ENCODE assay signal across 8 mouse cellular contexts in genomic region chr7:44360792-44361301, GRCm38 (mm10). TPM values are rescaled to one million over a fixed set of nuclear protein-coding genes. Genes with fewer than 3 reads are reported as not detected.
DNase-seq lines count a peak whose midpoint lies in the region; ATAC-seq lines count a peak whose summit lies in the region.

No protein-coding gene starts in this region.

- H3K27ac ChIP-seq in embryonic facial prominence, embryonic 13.5 days, result no peak overlapping the region
- H3K27ac ChIP-seq in limb, embryonic 12.5 days, result no peak overlapping the region
- H3K27ac ChIP-seq in stomach, embryonic 15.5 days, result no peak overlapping the region

- H3K9me3 ChIP-seq in embryonic facial prominence, embryonic 13.5 days, result no peaks in the 10 kb centered on the region
- H3K9me3 ChIP-seq in limb, embryonic 12.5 days, result no peaks in the 10 kb centered on the region
- H3K9me3 ChIP-seq in stomach, embryonic 15.5 days, result no peaks in the 10 kb centered on the region

- no peak overlapping the region for H3K9ac ChIP-seq in embryonic facial prominence, embryonic 13.5 days
- H3K9ac ChIP-seq in limb, embryonic 12.5 days (replicated peaks), result no peak overlapping the region
- H3K9ac ChIP-seq in stomach, embryonic 15.5 days, result no peak overlapping the region

- H3K27me3 ChIP-seq in embryonic facial prominence, embryonic 13.5 days, result peaks cover 79% of the 10 kb centered on the region
- peaks cover 94% of the 10 kb centered on the region for H3K27me3 ChIP-seq in limb, embryonic 12.5 days
- peaks cover 41% of the 10 kb centered on the region for H3K27me3 ChIP-seq in stomach, embryonic 15.5 days (replicated peaks)

- peaks cover 35% of the 10 kb centered on the region for H3K4me1 ChIP-seq in embryonic facial prominence, embryonic 13.5 days
- peaks cover 30% of the 10 kb centered on the region for H3K4me1 ChIP-seq in limb, embryonic 12.5 days (replicated peaks)
- peaks cover 17% of the 10 kb centered on the region for H3K4me1 ChIP-seq in stomach, embryonic 15.5 days

- peak overlapping the region; percentile 49 for H3K4me3 ChIP-seq in embryonic facial prominence, embryonic 13.5 days
- peak overlapping the region; percentile 42 for H3K4me3 ChIP-seq in limb, embryonic 12.5 days (replicated peaks)
- peak overlapping the region; percentile 51 for H3K4me3 ChIP-seq in stomach, embryonic 15.5 days (replicated peaks)

- H3K4me2 ChIP-seq in embryonic facial prominence, embryonic 13.5 days, result peak overlapping the region; percentile 79
- H3K4me2 ChIP-seq in limb, embryonic 12.5 days, result peak overlapping the region; percentile 73
- peak overlapping the region; percentile 93 for H3K4me2 ChIP-seq in stomach, embryonic 15.5 days

- peak; percentile 20 for DNase-seq in kidney, postnatal 10 days
- no peak for DNase-seq in kidney, adult 11 months
- DNase-seq in R1 (ENCODE audit: low read depth, low spot score), result peak; percentile 50
- DNase-seq in embryo, embryonic 9.5 days (ENCODE audit: extremely low spot score), result no peak

- WGBS in embryonic facial prominence, embryonic 13.5 days, result 8% methylated on average over 21 of the region's 21 CpGs
- 7% methylated on average over 21 of the region's 21 CpGs for WGBS in limb, embryonic 12.5 days
- WGBS in stomach, embryonic 15.5 days, result 8% methylated on average over 21 of the region's 21 CpGs

- H3K36me3 ChIP-seq in embryonic facial prominence, embryonic 13.5 days, result no peaks in the 10 kb centered on the region
- no peaks in the 10 kb centered on the region for H3K36me3 ChIP-seq in limb, embryonic 12.5 days
- no peaks in the 10 kb centered on the region for H3K36me3 ChIP-seq in stomach, embryonic 15.5 days

- no peak for ATAC-seq in embryonic facial prominence, embryonic 13.5 days (ENCODE audit: insufficient number of reproducible peaks, insufficient read depth, low FRiP score, low TSS enrichment, low read depth)
- ATAC-seq in limb, embryonic 12.5 days (ENCODE audit: insufficient number of reproducible peaks, insufficient read depth, low FRiP score, low TSS enrichment, low read depth), result no peak
- 0 out of 2 replicates have a peak, but pooled peaks have one; percentile 3 for ATAC-seq in stomach, embryonic 15.5 days (ENCODE audit: insufficient read depth, low FRiP score, low read depth)
- no peak for ATAC-seq in inflammation-experienced regulatory T-cells, adult 6 months

RNA-seq across cellular contexts. Expression of gene Syt3, which starts 23.1 kb away (rescaled TPM):
- 4.1 and 4.9 TPM in 2 replicates for polyA plus RNA-seq in embryonic facial prominence, embryonic 13.5 days (2015; fragmentation: Nextera tagmentation; extraction: Ambion mirVana)
- 3.0 and 3.3 TPM in 2 replicates for polyA plus RNA-seq in limb, embryonic 12.5 days (2016; fragmentation: Nextera tagmentation; extraction: Ambion mirVana)
- polyA plus RNA-seq in stomach, embryonic 15.5 days (2015; fragmentation: Nextera tagmentation; extraction: Ambion mirVana), result 1.6 and 1.7 TPM in 2 replicates
- polyA plus RNA-seq in inflammation-experienced regulatory T-cells, adult 6 months (2017; shearing (Covaris generic)), result not detected

RNA-seq across cellular contexts. Expression of gene 1700008O03Rik, which starts 24.8 kb away (rescaled TPM):
- 0.19 and 1.4 TPM in 2 replicates for polyA plus RNA-seq in embryonic facial prominence, embryonic 13.5 days (2015; fragmentation: Nextera tagmentation; extraction: Ambion mirVana)
- polyA plus RNA-seq in limb, embryonic 12.5 days (2016; fragmentation: Nextera tagmentation; extraction: Ambion mirVana), result 0.56 and 0.64 TPM in 2 replicates
- 0.80 and 1.2 TPM in 2 replicates for polyA plus RNA-seq in stomach, embryonic 15.5 days (2015; fragmentation: Nextera tagmentation; extraction: Ambion mirVana)
- polyA plus RNA-seq in inflammation-experienced regulatory T-cells, adult 6 months (2017; shearing (Covaris generic)), result not detected

RNA-seq across cellular contexts. Expression of gene Shank1, which starts 50.8 kb away (rescaled TPM):
- polyA plus RNA-seq in embryonic facial prominence, embryonic 13.5 days (2015; fragmentation: Nextera tagmentation; extraction: Ambion mirVana), result 5.5 and 6.8 TPM in 2 replicates
- polyA plus RNA-seq in limb, embryonic 12.5 days (2016; fragmentation: Nextera tagmentation; extraction: Ambion mirVana), result 1.2 and 1.3 TPM in 2 replicates
- 2.2 TPM in 2 replicates for polyA plus RNA-seq in stomach, embryonic 15.5 days (2015; fragmentation: Nextera tagmentation; extraction: Ambion mirVana)
- polyA plus RNA-seq in inflammation-experienced regulatory T-cells, adult 6 months (2017; shearing (Covaris generic)), result under 1 TPM; 0.15 to 0.62 (median 0.20) TPM

RNA-seq across cellular contexts. Expression of gene Clec11a, which starts 54.1 kb away (rescaled TPM):
- polyA plus RNA-seq in embryonic facial prominence, embryonic 13.5 days (2015; fragmentation: Nextera tagmentation; extraction: Ambion mirVana), result 9.1 and 11.9 TPM in 2 replicates
- 2.0 and 2.2 TPM in 2 replicates for polyA plus RNA-seq in limb, embryonic 12.5 days (2016; fragmentation: Nextera tagmentation; extraction: Ambion mirVana)
- 5.1 and 6.9 TPM in 2 replicates for polyA plus RNA-seq in stomach, embryonic 15.5 days (2015; fragmentation: Nextera tagmentation; extraction: Ambion mirVana)
- under 1 TPM; 0.28 to 0.62 (median 0.34) TPM for polyA plus RNA-seq in inflammation-experienced regulatory T-cells, adult 6 months (2017; shearing (Covaris generic))

Comparison
In these comparisons a context has a peak if more than half of its experiments do, and no peak if none do; other contexts are left out.
1. DNase-seq: peak in kidney, postnatal 10 days (single experiment) and R1 (single experiment); none in kidney, adult 11 months (single experiment) and embryo, embryonic 9.5 days (single experiment).
2. Peak in every context shown above with its lines, with median percentiles within 50 percentile points of each other: H3K4me2 ChIP-seq and H3K4me3 ChIP-seq.